ENCODE assay signal across 8 mouse cellular contexts in the genomic region with DNA sequence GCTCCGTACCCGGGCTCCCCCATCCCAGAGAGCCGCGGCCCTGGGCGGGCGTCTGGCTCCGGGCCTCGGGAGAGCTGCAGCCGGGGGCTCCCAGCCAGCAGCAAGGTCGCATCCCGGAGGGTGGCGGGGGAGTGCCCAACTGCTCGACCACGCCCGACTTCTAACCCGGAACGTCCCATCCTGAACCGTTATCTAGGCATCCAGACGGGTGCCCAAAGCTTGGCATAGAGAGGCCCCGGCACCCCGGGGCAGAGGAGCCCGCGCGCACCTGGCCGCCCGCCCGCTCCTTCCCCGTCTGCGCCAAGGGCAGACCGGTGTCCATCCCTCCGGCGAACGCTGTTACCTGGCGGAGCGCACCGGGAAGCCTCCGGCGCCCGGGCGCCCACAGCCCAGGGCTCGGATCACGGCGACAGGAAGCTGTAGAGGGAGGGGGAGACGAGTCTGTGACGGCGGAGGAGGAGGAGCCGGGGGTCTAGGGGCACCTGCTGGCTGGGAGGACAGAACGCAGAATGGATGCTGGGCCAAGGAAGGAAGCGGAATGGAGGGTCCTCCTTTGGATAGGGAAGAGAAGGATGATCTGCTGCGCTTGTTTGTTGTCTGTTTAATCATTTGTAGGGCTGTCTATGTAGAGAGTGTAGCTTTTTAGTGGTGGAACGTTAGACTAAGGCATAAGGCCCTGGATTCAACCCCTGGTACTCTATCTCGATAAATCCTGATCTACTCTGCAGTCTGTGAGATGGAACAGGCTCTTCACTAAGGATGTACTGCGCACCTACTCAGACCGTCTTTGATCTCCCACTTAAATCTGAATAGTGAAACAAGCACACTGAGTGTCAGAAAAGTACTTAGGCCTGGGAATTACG. TPM values are rescaled to one million over a fixed set of nuclear protein-coding genes. Genes with fewer than 3 reads are reported as not detected.
DNase-seq lines count a peak whose midpoint lies in the region; TF ChIP-seq lines count a peak whose summit lies in the region.

A gene (minus strand): TSS at position 437 of the 863 bp plus-strand sequence.

- WGBS in heart, embryonic 10.5 days: 4% methylated on average over 55 of the region's 55 CpGs

- no peak within 1 kb of the TSS for H3K27ac ChIP-seq in CH12.LX (ENCODE audit: insufficient read depth, low read depth)
- no peak within 1 kb of the TSS for H3K27ac ChIP-seq in embryonic fibroblast, embryonic 13.5 days (ENCODE audit: insufficient read depth, low read length)
- H3K27ac ChIP-seq in heart, embryonic 10.5 days: peak within 1 kb of the TSS; percentile 90

- peak within 1 kb of the TSS; percentile 94 for H3K4me2 ChIP-seq in CH12.LX (ENCODE audit: insufficient read depth, low read depth, poor library complexity, severe bottlenecking)

- no peak for TF ChIP-seq EP300 in CH12.LX (IDR thresholded peaks at IDR 0.05; ENCODE audit: low read length)

- peaks cover 0 to 3% of the 10 kb centered on the region in 2 experiments for H3K36me3 ChIP-seq in CH12.LX (replicated peaks in 1 of 2; ENCODE audit: control insufficient read depth in 1 of 2, insufficient read depth in 1 of 2, low read length in 1 of 2)
- H3K36me3 ChIP-seq in heart, embryonic 10.5 days: peaks cover 3% of the 10 kb centered on the region

- TF ChIP-seq POLR2A in CH12.LX (IDR thresholded peaks at IDR 0.05; ENCODE audit: low read depth, low read length): peak; percentile 78; the same call in 1 of the 2 replicates
- peak; percentile 75 for TF ChIP-seq POLR2A in brain, embryonic 14.5 days (IDR thresholded peaks at IDR 0.05; ENCODE audit: borderline replicate concordance, extremely low read depth, insufficient read depth, insufficient read length, poor library complexity, severe bottlenecking)
- peak; percentile 67 for TF ChIP-seq POLR2A in embryonic fibroblast, embryonic 13.5 days (IDR thresholded peaks at IDR 0.05; ENCODE audit: low read depth, low read length)

- H3K9ac ChIP-seq in CH12.LX (ENCODE audit: insufficient read depth, low read depth): peak within 1 kb of the TSS; percentile 91

- TF ChIP-seq RAD21 in CH12.LX (IDR thresholded peaks at IDR 0.05; ENCODE audit: low read depth, low read length): no peak

- no peaks in the 10 kb centered on the region for H3K27me3 ChIP-seq in CH12.LX (replicated peaks)
- no peaks in the 10 kb centered on the region for H3K27me3 ChIP-seq in heart, embryonic 10.5 days (ENCODE audit: insufficient read depth, poor library complexity, severe bottlenecking)

- H3K79me2 ChIP-seq in CH12.LX (replicated peaks; ENCODE audit: control insufficient read depth, extremely low read depth, insufficient read depth, poor library complexity, severe bottlenecking): no peaks in the 10 kb centered on the region

- peak in 1 of 2 experiments; percentile 41; a peak in 2 of 4 replicates for TF ChIP-seq CTCF in CH12.LX (conservative IDR thresholded peaks at IDR 0.05 in 1 of 2, IDR thresholded peaks at IDR 0.05 in 1 of 2; ENCODE audit: low read depth in 2 of 2, low read length in 2 of 2)
- TF ChIP-seq CTCF in brain, embryonic 14.5 days (IDR thresholded peaks at IDR 0.05; ENCODE audit: borderline replicate concordance, extremely low read depth, insufficient read depth, insufficient read length): peak; percentile 23; the same call in 1 of the 2 replicates
- no peak for TF ChIP-seq CTCF in embryonic fibroblast, embryonic 13.5 days (IDR thresholded peaks at IDR 0.05; ENCODE audit: borderline replicate concordance, insufficient read depth, low read length)

- dilution Hi-C loops in CH12.LX (cut with MboI; ENCODE audit: extremely low pct_ligation_motif_present, extremely low pct_unique_long_range_greater_than_20kb, low sequenced_read_pairs): no loop called here

- H3K9me3 ChIP-seq in CH12.LX (replicated peaks; ENCODE audit: low read length): no peaks in the 10 kb centered on the region
- no peaks in the 10 kb centered on the region for H3K9me3 ChIP-seq in heart, embryonic 10.5 days

- H3K4me3 ChIP-seq in CH12.LX (replicated peaks in 1 of 3; ENCODE audit: low read depth in 2 of 3, low read length in 2 of 3, poor library complexity in 1 of 3): peak within 1 kb of the TSS; percentile 9 to 89 (median 52)
- H3K4me3 ChIP-seq in embryonic fibroblast, embryonic 13.5 days (ENCODE audit: insufficient read depth, low read length): peak within 1 kb of the TSS; percentile 74
- peak within 1 kb of the TSS; percentile 88 for H3K4me3 ChIP-seq in heart, embryonic 10.5 days

- H3K4me1 ChIP-seq in CH12.LX (ENCODE audit: control insufficient read depth in 1 of 2, insufficient read depth in 2 of 2): 0 out of 4 replicates have a peak, but pooled peaks cover 0 to 2% of the 10 kb centered on the region in 2 experiments
- H3K4me1 ChIP-seq in embryonic fibroblast, embryonic 13.5 days (ENCODE audit: control insufficient read depth, insufficient read depth, low read length): peaks cover 2% of the 10 kb centered on the region; the same call in 1 of the 2 replicates
- H3K4me1 ChIP-seq in heart, embryonic 10.5 days: peaks cover 10% of the 10 kb centered on the region

- DNase-seq in CH12.LX (ENCODE audit: extremely low read depth) (no peak), liver (peak; percentile 90)
- DNase-seq in brain, embryonic 14.5 days (ENCODE audit: low read depth): peak; percentile 92
- DNase-seq in heart, embryonic 10.5 days (ENCODE audit: low spot score): peak; percentile 90
- peak; percentile 39 for DNase-seq in kidney, adult 9 months
- peak; percentile 40 for DNase-seq in naive thymus-derived CD4-positive, alpha-beta T cell, adult 2 months (ENCODE audit: low read depth)
- DNase-seq in testis, postnatal 10 days (ENCODE audit: low spot score): peak; percentile 65

- in situ Hi-C loops in CH12.LX (cut with MboI; ENCODE audit: low pct_ligation_motif_present, low pct_unique_long_range_greater_than_20kb, low sequenced_read_pairs): no loop called here

TF ChIP-seq in CH12.LX, 34 proteins besides CTCF, POLR2A, EP300 and RAD21:
- TF ChIP-seq IRF4 (IDR thresholded peaks at IDR 0.05; ENCODE audit: low read depth, low read length): 0 out of 2 replicates have a peak, but pooled peaks have one; percentile 13
- TF ChIP-seq ELF1 (IDR thresholded peaks at IDR 0.05; ENCODE audit: low read depth, low read length): peak; percentile 40; the same call in 1 of the 2 replicates
- TF ChIP-seq BHLHE40 (IDR thresholded peaks at IDR 0.05; ENCODE audit: low read depth, low read length): no peak
- no peak for TF ChIP-seq MEF2A (IDR thresholded peaks at IDR 0.05; ENCODE audit: borderline replicate concordance, low read depth, low read length)
- no peak for TF ChIP-seq USF1 (IDR thresholded peaks at IDR 0.05; ENCODE audit: low read depth, low read length)
- no peak for TF ChIP-seq CHD2 (IDR thresholded peaks at IDR 0.05; ENCODE audit: low read length)
- TF ChIP-seq KAT2A (IDR thresholded peaks at IDR 0.05; ENCODE audit: insufficient replicate concordance, low read length): no peak
- no peak for TF ChIP-seq RCOR1 (conservative IDR thresholded peaks at IDR 0.05; ENCODE audit: low read depth, low read length)
- TF ChIP-seq E2F4 (IDR thresholded peaks at IDR 0.05; ENCODE audit: insufficient replicate concordance, low read depth, low read length): no peak
- no peak for TF ChIP-seq MAX (IDR thresholded peaks at IDR 0.05; ENCODE audit: low read length)
- TF ChIP-seq JUND (conservative IDR thresholded peaks at IDR 0.05; ENCODE audit: low read depth, low read length): no peak
- no peak for TF ChIP-seq MAFK (IDR thresholded peaks at IDR 0.05; ENCODE audit: insufficient replicate concordance, low read length)
- TF ChIP-seq TCF12 (IDR thresholded peaks at IDR 0.05; ENCODE audit: low read depth, low read length): peak; percentile 60; the same call in 1 of the 2 replicates
- TF ChIP-seq JUN (IDR thresholded peaks at IDR 0.05; ENCODE audit: insufficient read depth, low read depth, low read length): no peak
- no peak for TF ChIP-seq ZNF384 (IDR thresholded peaks at IDR 0.05; ENCODE audit: low read depth, low read length)
- no peak; the same call in 1 of the 2 replicates for TF ChIP-seq SIN3A (IDR thresholded peaks at IDR 0.05; ENCODE audit: low read length)
- TF ChIP-seq ETS1 (conservative IDR thresholded peaks at IDR 0.05; ENCODE audit: low read depth, low read length): no peak
- 0 out of 2 replicates have a peak, but pooled peaks have one; percentile 33 for TF ChIP-seq TBP (conservative IDR thresholded peaks at IDR 0.05; ENCODE audit: low read depth, low read length)
- TF ChIP-seq POLR2AphosphoS2 (IDR thresholded peaks at IDR 0.05; ENCODE audit: low read depth, low read length): no peak
- TF ChIP-seq SMC3 (IDR thresholded peaks at IDR 0.05; ENCODE audit: low read depth, low read length): no peak
- peak; percentile 49; the same call in 1 of the 2 replicates for TF ChIP-seq UBTF (IDR thresholded peaks at IDR 0.05; ENCODE audit: low read depth, low read length)
- no peak; the same call in 1 of the 2 replicates for TF ChIP-seq GABPA (IDR thresholded peaks at IDR 0.05; ENCODE audit: insufficient replicate concordance, low read depth, low read length)
- TF ChIP-seq ZKSCAN1 (IDR thresholded peaks at IDR 0.05; ENCODE audit: borderline replicate concordance, low read depth, low read length): no peak
- TF ChIP-seq MAZ (IDR thresholded peaks at IDR 0.05; ENCODE audit: low read depth, low read length): 0 out of 2 replicates have a peak, but pooled peaks have one; percentile 42
- peak; percentile 60 for TF ChIP-seq ZMIZ1 (IDR thresholded peaks at IDR 0.05; ENCODE audit: low read depth, low read length)
- no peak; the same call in 1 of the 2 replicates for TF ChIP-seq NRF1 (IDR thresholded peaks at IDR 0.05; ENCODE audit: low read depth, low read length)
- TF ChIP-seq USF2 (conservative IDR thresholded peaks at IDR 0.05; ENCODE audit: low read depth, low read length): no peak
- peak; percentile 85 for TF ChIP-seq NELFE (IDR thresholded peaks at IDR 0.05; ENCODE audit: low read depth, low read length)
- no peak for TF ChIP-seq MYC (IDR thresholded peaks at IDR 0.05; ENCODE audit: low read depth, low read length)
- peak; percentile 68 for TF ChIP-seq HCFC1 (IDR thresholded peaks at IDR 0.05; ENCODE audit: low read depth, low read length)

RNA-seq across cellular contexts. Expression of the gene that starts here (rescaled TPM):
- 2.3 and 3.8 TPM in 2 replicates for total RNA-seq in CH12.LX (2012; rRNA removed)
- 0.17 and 0.38 TPM in 2 replicates for total RNA-seq in CH12.LX (2014; rRNA removed)
- 0.34 and 0.52 TPM in 2 replicates for polyA plus RNA-seq in CH12.LX (2012; ENCODE audit: insufficient read length, low read depth)
- 22.0 and 27.7 TPM in 2 replicates for polyA plus RNA-seq in brain, embryonic 14.5 days (2012; rRNA removed)
- 5.5 and 6.6 TPM in 2 replicates for polyA plus RNA-seq in embryonic fibroblast, embryonic 13.5 days (2011; ENCODE audit: insufficient read length, low read depth, missing spikeins)
- polyA plus RNA-seq in heart, embryonic 10.5 days (2016; fragmentation: Nextera tagmentation; extraction: Ambion mirVana): 11.2 and 15.7 TPM in 2 replicates
